Mouse (Mus musculus): ENCODE measurements at regions not wholly inside any gene's neighbourhood (a gene's known extent, or its start where the extent isn't known, plus 50 kb on each side); places are given as distances from the start of the nearest gene placed in this dataset.

DNA sequence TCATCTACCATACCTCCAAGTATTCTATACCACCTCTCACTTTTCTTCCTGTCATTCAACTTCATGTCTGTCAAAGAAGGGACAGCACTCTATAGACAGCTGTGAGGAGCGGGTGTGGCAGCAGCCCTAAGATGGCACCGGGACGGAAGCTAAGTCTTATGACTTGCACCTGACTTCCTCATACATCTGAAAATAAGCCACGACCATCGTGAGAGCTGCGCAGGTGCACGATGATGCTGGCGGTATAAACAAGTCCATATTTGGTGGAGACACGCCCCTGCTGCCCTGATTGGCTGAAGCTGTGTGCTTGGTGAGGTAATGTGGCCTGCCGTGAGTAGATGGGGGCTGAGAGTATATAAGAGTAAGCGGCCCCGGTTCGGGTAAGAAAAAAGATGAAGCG, 560.3 kb upstream of the Tle4 start:
- no peak overlapping the region for H3K9ac ChIP-seq (ENCODE audit: low read depth, low read length)
- WGBS, result 76% methylated on average over 14 of the region's 14 CpGs
- H3K27ac ChIP-seq (ENCODE audit: low read depth, low read length), result no peak overlapping the region
- H3K4me3 ChIP-seq (ENCODE audit: low read depth, low read length), result no peak overlapping the region
- no peaks in the 10 kb centered on the region for H3K9me3 ChIP-seq (ENCODE audit: control insufficient read depth, low read length)
- DNase-seq (ENCODE audit: low spot score), result no peak
- ATAC-seq (replicated peaks; ENCODE audit: low FRiP score), result no peak
- H3K27me3 ChIP-seq (replicated peaks; ENCODE audit: control insufficient read depth, insufficient read depth, low read length), result no peaks in the 10 kb centered on the region
- H3K36me3 ChIP-seq (ENCODE audit: control insufficient read depth, insufficient read depth, low read length), result no peaks in the 10 kb centered on the region
- H3K4me1 ChIP-seq (replicated peaks; ENCODE audit: control insufficient read depth, insufficient read depth, low read length), result no peaks in the 10 kb centered on the region
- no peak overlapping the region for H3K4me2 ChIP-seq

- H3K4me1 ChIP-seq (replicated peaks; ENCODE audit: control insufficient read depth, insufficient read depth, low read length), result no peaks in the 10 kb centered on the region
- no peaks in the 10 kb centered on the region for H3K36me3 ChIP-seq (ENCODE audit: control insufficient read depth, insufficient read depth, low read length)
- H3K27ac ChIP-seq (ENCODE audit: low read depth, low read length), result no peak overlapping the region
- WGBS, result 68% methylated on average over 2 of the region's 2 CpGs
- H3K4me2 ChIP-seq, result no peak overlapping the region
- H3K9me3 ChIP-seq (ENCODE audit: control insufficient read depth, low read length), result no peaks in the 10 kb centered on the region
- no peak for ATAC-seq (replicated peaks; ENCODE audit: low FRiP score)
- H3K4me3 ChIP-seq (ENCODE audit: low read depth, low read length), result no peak overlapping the region
- DNase-seq (ENCODE audit: low spot score), result no peak
- H3K27me3 ChIP-seq (replicated peaks; ENCODE audit: control insufficient read depth, insufficient read depth, low read length), result no peaks in the 10 kb centered on the region
- no peak overlapping the region for H3K9ac ChIP-seq (ENCODE audit: low read depth, low read length)
Observed at GRCm38 (mm10) chr19:15154693-15155092, 556.8 kb upstream of the Tle4 start.

GRCm38 (mm10) chr19:15146325-15146724, 548.5 kb upstream of the Tle4 start:
- DNase-seq (ENCODE audit: low spot score) (no peak), ATAC-seq (replicated peaks; ENCODE audit: low FRiP score) (no peak)
- no peaks in the 10 kb centered on the region for H3K9me3 ChIP-seq (ENCODE audit: control insufficient read depth, low read length)
- H3K27me3 ChIP-seq (replicated peaks; ENCODE audit: control insufficient read depth, insufficient read depth, low read length), result no peaks in the 10 kb centered on the region
- no peak overlapping the region for H3K4me2 ChIP-seq
- WGBS, result 77% methylated on average over 3 of the region's 3 CpGs
- H3K4me3 ChIP-seq (ENCODE audit: low read depth, low read length), result no peak overlapping the region
- no peaks in the 10 kb centered on the region for H3K36me3 ChIP-seq (ENCODE audit: control insufficient read depth, insufficient read depth, low read length)
- H3K4me1 ChIP-seq (replicated peaks; ENCODE audit: control insufficient read depth, insufficient read depth, low read length), result no peaks in the 10 kb centered on the region
- H3K27ac ChIP-seq (ENCODE audit: low read depth, low read length), result no peak overlapping the region
- no peak overlapping the region for H3K9ac ChIP-seq (ENCODE audit: low read depth, low read length)

DNA sequence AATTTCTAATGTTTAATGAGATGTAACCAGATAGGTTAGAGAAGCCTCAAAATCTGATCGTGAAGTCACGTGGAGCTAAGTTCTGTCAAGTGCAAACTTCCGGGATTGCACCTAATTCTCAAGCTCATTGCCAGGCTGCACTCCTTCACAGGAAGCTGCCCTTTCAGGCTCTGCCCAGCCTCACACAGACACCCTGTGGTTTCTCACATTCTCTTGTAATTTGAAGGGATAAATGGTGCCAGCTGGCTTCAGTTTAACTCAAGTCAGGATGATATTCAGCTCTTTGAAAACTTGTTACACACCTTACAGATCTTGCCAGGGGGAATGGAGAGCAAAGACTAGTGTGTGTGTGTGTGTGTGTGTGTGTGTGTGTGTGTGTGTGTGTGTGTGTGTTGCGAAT, 529.3 kb upstream of the Tle4 start:
- H3K4me3 ChIP-seq (ENCODE audit: low read depth, low read length), result no peak overlapping the region
- no peaks in the 10 kb centered on the region for H3K36me3 ChIP-seq (ENCODE audit: control insufficient read depth, insufficient read depth, low read length)
- H3K27me3 ChIP-seq (replicated peaks; ENCODE audit: control insufficient read depth, insufficient read depth, low read length), result no peaks in the 10 kb centered on the region
- no peaks in the 10 kb centered on the region for H3K9me3 ChIP-seq (ENCODE audit: control insufficient read depth, low read length)
- H3K27ac ChIP-seq (ENCODE audit: low read depth, low read length), result no peak overlapping the region
- no peak overlapping the region for H3K4me2 ChIP-seq
- H3K4me1 ChIP-seq (replicated peaks; ENCODE audit: control insufficient read depth, insufficient read depth, low read length), result no peaks in the 10 kb centered on the region
- no peak overlapping the region for H3K9ac ChIP-seq (ENCODE audit: low read depth, low read length)
- 43% methylated on average over 4 of the region's 4 CpGs for WGBS
- DNase-seq (ENCODE audit: low spot score), result no peak
- ATAC-seq (replicated peaks; ENCODE audit: low FRiP score), result no peak

DNA sequence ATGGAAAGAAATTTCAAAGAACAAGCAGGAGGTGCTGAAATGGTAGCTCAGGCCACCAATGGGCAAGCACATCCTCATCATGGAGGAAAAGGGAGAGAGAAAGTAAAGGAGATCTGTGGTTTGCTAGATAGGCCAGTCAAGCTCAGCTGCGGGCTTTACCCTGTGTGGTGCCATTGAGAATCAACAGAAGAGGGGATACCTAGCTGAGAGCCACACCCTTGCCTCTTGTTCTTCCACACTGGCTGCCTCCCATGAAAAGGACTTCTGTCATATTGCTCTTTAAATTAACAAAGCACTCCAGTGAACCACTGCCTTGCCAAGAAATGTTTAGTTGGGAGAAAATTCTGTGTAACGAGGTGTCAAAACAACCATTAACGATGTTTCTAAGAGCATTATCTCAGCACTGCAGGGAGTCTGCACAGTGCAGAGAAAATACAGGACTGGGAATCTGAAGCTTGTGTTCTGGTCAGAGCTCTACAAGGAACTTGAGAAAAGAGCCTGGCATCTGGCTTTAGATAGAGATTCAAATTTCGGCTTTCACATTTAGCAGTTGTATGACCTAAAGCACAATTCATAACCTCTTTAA, 510.7 kb upstream of the Tle4 start:
- DNase-seq (ENCODE audit: low spot score), result no peak
- H3K4me1 ChIP-seq (replicated peaks; ENCODE audit: control insufficient read depth, insufficient read depth, low read length), result no peaks in the 10 kb centered on the region
- ATAC-seq (replicated peaks; ENCODE audit: low FRiP score), result no peak
- 73% methylated on average over 4 of the region's 4 CpGs for WGBS
- no peaks in the 10 kb centered on the region for H3K9me3 ChIP-seq (ENCODE audit: control insufficient read depth, low read length)
- no peak overlapping the region for H3K4me3 ChIP-seq (ENCODE audit: low read depth, low read length)
- H3K27ac ChIP-seq (ENCODE audit: low read depth, low read length), result no peak overlapping the region
- no peak overlapping the region for H3K4me2 ChIP-seq
- H3K27me3 ChIP-seq (replicated peaks; ENCODE audit: control insufficient read depth, insufficient read depth, low read length), result no peaks in the 10 kb centered on the region
- no peak overlapping the region for H3K9ac ChIP-seq (ENCODE audit: low read depth, low read length)
- no peaks in the 10 kb centered on the region for H3K36me3 ChIP-seq (ENCODE audit: control insufficient read depth, insufficient read depth, low read length)

GRCm38 (mm10) chr19:15095054-15095453, 497.2 kb upstream of the Tle4 start:
- no peak overlapping the region for H3K27ac ChIP-seq (ENCODE audit: low read depth, low read length)
- ATAC-seq (replicated peaks; ENCODE audit: low FRiP score) (no peak), DNase-seq (ENCODE audit: low spot score) (no peak)
- no peaks in the 10 kb centered on the region for H3K9me3 ChIP-seq (ENCODE audit: control insufficient read depth, low read length)
- H3K4me3 ChIP-seq (ENCODE audit: low read depth, low read length), result no peak overlapping the region
- H3K27me3 ChIP-seq (replicated peaks; ENCODE audit: control insufficient read depth, insufficient read depth, low read length), result no peaks in the 10 kb centered on the region
- H3K9ac ChIP-seq (ENCODE audit: low read depth, low read length), result no peak overlapping the region
- 46% methylated on average over 1 of the region's 1 CpGs for WGBS
- H3K36me3 ChIP-seq (ENCODE audit: control insufficient read depth, insufficient read depth, low read length), result no peaks in the 10 kb centered on the region
- no peak overlapping the region for H3K4me2 ChIP-seq
- H3K4me1 ChIP-seq (replicated peaks; ENCODE audit: control insufficient read depth, insufficient read depth, low read length), result no peaks in the 10 kb centered on the region

DNA sequence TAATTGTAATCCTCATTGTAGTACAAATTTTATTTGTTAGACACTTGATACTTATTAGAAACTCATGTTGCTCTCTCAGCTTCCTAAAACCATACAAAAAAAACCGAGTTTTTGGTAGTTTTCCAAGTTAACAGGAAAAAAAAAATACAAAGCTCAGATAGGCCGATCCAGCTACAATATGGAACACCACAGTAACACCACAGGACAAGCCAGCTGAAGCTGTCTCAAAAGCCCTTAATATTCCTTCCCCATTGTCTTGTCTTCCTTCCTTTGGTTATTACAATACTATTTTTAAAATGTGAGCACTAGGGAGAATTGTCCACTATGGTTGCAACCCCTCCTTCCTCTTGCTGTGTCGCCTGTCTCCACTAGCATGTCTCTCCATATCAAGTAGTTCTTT, 495.7 kb upstream of the Tle4 start:
- DNase-seq (ENCODE audit: low spot score) (no peak), ATAC-seq (replicated peaks; ENCODE audit: low FRiP score) (no peak)
- 60% methylated on average over 3 of the region's 3 CpGs for WGBS
- no peaks in the 10 kb centered on the region for H3K27me3 ChIP-seq (replicated peaks; ENCODE audit: control insufficient read depth, insufficient read depth, low read length)
- H3K4me3 ChIP-seq (ENCODE audit: low read depth, low read length), result no peak overlapping the region
- H3K9ac ChIP-seq (ENCODE audit: low read depth, low read length), result no peak overlapping the region
- H3K4me2 ChIP-seq, result no peak overlapping the region
- no peaks in the 10 kb centered on the region for H3K4me1 ChIP-seq (replicated peaks; ENCODE audit: control insufficient read depth, insufficient read depth, low read length)
- no peaks in the 10 kb centered on the region for H3K36me3 ChIP-seq (ENCODE audit: control insufficient read depth, insufficient read depth, low read length)
- no peak overlapping the region for H3K27ac ChIP-seq (ENCODE audit: low read depth, low read length)
- H3K9me3 ChIP-seq (ENCODE audit: control insufficient read depth, low read length), result no peaks in the 10 kb centered on the region

DNA sequence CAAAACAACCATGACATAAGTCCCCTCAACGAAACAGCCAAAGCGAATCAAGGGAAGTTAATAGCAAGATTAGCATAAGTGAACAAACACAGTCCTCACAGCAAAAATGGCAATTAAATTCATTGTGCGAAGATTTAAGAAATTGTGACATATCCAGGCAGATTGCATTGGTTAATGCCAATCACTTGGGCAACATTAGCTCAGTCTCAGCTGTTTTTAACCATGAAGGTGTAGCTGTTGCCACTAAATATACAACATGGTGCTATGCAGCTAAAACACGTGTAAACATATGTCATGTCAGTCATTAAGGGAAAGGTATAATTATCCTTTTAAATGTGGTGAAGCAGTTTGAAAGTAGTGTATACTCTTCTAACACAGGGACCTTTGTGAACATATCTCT, 482.8 kb upstream of the Tle4 start:
- no peaks in the 10 kb centered on the region for H3K4me1 ChIP-seq (replicated peaks; ENCODE audit: control insufficient read depth, insufficient read depth, low read length)
- H3K4me3 ChIP-seq (ENCODE audit: low read depth, low read length), result no peak overlapping the region
- WGBS, result 88% methylated on average over 4 of the region's 4 CpGs
- ATAC-seq (replicated peaks; ENCODE audit: low FRiP score), result no peak
- H3K4me2 ChIP-seq, result no peak overlapping the region
- DNase-seq (ENCODE audit: low spot score), result no peak
- no peaks in the 10 kb centered on the region for H3K9me3 ChIP-seq (ENCODE audit: control insufficient read depth, low read length)
- no peak overlapping the region for H3K27ac ChIP-seq (ENCODE audit: low read depth, low read length)
- H3K27me3 ChIP-seq (replicated peaks; ENCODE audit: control insufficient read depth, insufficient read depth, low read length), result no peaks in the 10 kb centered on the region
- H3K36me3 ChIP-seq (ENCODE audit: control insufficient read depth, insufficient read depth, low read length), result no peaks in the 10 kb centered on the region
- no peak overlapping the region for H3K9ac ChIP-seq (ENCODE audit: low read depth, low read length)

- no peaks in the 10 kb centered on the region for H3K9me3 ChIP-seq (ENCODE audit: control insufficient read depth, low read length)
- no peaks in the 10 kb centered on the region for H3K4me1 ChIP-seq (replicated peaks; ENCODE audit: control insufficient read depth, insufficient read depth, low read length)
- no peak for ATAC-seq (replicated peaks; ENCODE audit: low FRiP score)
- no peak for DNase-seq (ENCODE audit: low spot score)
- H3K36me3 ChIP-seq (ENCODE audit: control insufficient read depth, insufficient read depth, low read length), result no peaks in the 10 kb centered on the region
- no peak overlapping the region for H3K4me3 ChIP-seq (ENCODE audit: low read depth, low read length)
- H3K9ac ChIP-seq (ENCODE audit: low read depth, low read length), result no peak overlapping the region
- WGBS, result 76% methylated on average over 3 of the region's 3 CpGs
- H3K27me3 ChIP-seq (replicated peaks; ENCODE audit: control insufficient read depth, insufficient read depth, low read length), result no peaks in the 10 kb centered on the region
- no peak overlapping the region for H3K27ac ChIP-seq (ENCODE audit: low read depth, low read length)
- no peak overlapping the region for H3K4me2 ChIP-seq
Observed at GRCm38 (mm10) chr19:15057801-15058200, 459.9 kb upstream of the Tle4 start.

All from liver, embryonic 11.5 days (tissue).